Mouse (Mus musculus) sigmoid colon, adult 10 weeks (tissue): ENCODE measurements around the gene Gm10203. TPM values are rescaled to one million over a fixed set of nuclear protein-coding genes. Genes with fewer than 3 reads are reported as not detected.

ENCODE experiments used
- polyA plus RNA-seq: library from polyadenylated mRNA; stranded (reverse); fragments of 350-450 nt; fragmentation: Illumina TruSeq; extraction: RNeasy Lipid Tissue Mini Kit (QIAGEN cat#74804); gene quantifications from one replicate; pipeline ENCODE4 v1.2.3, GENCODE M21; 2014; ENCODE audit warnings: low read depth, low replicate concordance

Gene Gm10203
- polyA plus RNA-seq, result not detected

GRCm38 (mm10) chr6:149129870-149130269, at the start of gene Gm10203:
TSS of gene Gm10203 (plus strand) at chr6:149130170.

GRCm38 (mm10) chr6:149101076-149101942, 28.7 kb upstream of the Gm10203 start, which contains the start of gene Dennd5b:
TSS of gene Dennd5b (minus strand) at chr6:149101680.

DNA sequence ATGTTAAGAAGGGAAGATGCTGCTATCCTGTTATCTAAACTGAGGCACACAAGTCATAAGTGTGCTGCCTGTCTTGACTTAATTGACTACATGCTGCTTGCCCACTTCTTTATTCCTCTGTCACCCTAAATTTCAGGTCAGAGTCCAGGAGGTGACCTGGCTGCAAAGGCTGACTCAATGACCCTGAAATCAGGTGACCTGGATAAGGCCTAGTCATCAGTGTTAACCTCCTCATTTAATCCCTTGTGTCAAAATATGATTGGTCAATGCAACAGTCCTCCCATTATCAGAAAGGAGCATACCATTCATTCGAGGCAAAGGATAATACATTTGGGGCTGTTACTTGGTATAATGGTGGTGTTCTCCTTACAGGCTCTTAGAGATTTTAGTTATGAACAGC, 9.5 kb downstream of the Gm10203 start, which contains the start of gene Etfbkmt:
Gene Etfbkmt, plus strand, starts transcription at position 379 of the 400 bp plus-strand sequence.

Other genes starting within 250 kb of the Gm10203 start
- gene Caprin2, start 233.9 kb upstream of the Gm10203 start, polyA plus RNA-seq, result 23.2 TPM
- gene Sinhcaf, start 183.7 kb upstream of the Gm10203 start, polyA plus RNA-seq, result 57.7 TPM
- gene Dennd5b, start 28.5 kb upstream of the Gm10203 start, polyA plus RNA-seq, result 19.2 TPM
- 76.5 TPM for gene Etfbkmt, start 9.7 kb downstream of the Gm10203 start, polyA plus RNA-seq
- gene Amn1, start 58.5 kb downstream of the Gm10203 start, polyA plus RNA-seq, result 57.4 TPM
- 105 TPM for gene Resf1, start 179.2 kb downstream of the Gm10203 start, polyA plus RNA-seq